Mouse (Mus musculus) activated CD4-positive, CD25-positive, alpha-beta regulatory T cell (primary cell): ENCODE results near the gene Sphk1. TPM values are rescaled to one million over a fixed set of nuclear protein-coding genes. Genes with fewer than 3 reads are reported as not detected.

Experiments
- polyA plus RNA-seq, 2 experiments: library from polyadenylated mRNA; unstranded; fragments of 100-300 nt; shearing (Covaris generic); gene quantifications; one replicate each; pipeline ENCODE4 v1.2.1; 2017

The Sphk1 gene
- polyA plus RNA-seq = under 1 TPM; 0.32 to 0.64 TPM

DNA sequence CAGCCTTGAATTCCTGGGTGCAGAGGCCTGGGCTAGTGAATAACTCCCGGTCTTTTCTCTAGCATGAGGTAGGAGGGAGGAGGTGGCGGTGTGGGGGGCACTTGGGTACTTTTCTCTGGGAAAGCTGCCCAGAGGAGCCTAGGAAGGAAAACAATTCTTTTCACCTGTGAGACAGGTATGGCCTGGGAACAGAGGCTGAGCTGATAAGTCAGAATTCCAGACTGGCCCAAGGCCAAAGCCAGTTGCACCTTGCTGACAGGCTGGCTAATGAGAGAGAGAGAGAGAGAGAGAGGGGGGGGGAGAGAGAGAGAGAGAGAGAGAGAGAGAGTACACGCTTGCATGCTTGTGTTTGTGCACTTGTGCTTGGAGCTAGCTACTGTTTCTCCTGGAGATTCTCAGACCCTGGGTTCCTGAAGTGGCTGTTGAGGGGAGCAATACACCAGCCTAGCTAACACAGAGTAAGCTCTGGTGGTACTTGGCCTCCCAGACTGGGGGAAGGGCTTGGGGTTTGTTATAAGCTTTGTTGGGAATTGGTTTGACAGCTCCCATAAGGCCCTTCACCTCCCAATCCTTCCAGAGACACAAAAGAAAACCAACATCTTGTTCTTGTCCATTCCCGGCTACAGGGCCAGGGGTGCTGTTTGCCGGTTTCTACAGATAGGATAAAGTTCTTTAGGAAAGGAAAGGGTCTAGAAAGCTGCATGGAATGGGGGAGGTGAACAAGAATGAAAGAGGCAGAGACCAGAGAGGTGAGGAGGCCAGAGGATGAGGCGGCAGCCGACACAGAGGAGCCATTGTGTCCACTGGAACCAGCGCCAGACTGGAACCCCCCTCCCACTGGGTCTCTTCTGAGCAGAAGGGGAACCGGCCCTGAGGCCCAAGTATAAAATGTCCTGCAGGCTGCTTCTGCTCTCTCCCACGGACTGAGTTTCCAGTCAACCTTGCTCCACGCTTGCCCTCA lies at the start of gene Sphk1:
Gene Sphk1, plus strand, starts transcription at position 739 of the 961 bp plus-strand sequence.

GRCm38 (mm10) chr11:116493795-116494252 lies 36.9 kb upstream of the Sphk1 start, which contains the start of gene Prpsap1:
Prpsap1 (minus strand) TSS chr11:116494202.

GRCm38 (mm10) chr11:116581376-116581814 lies 50.7 kb downstream of the Sphk1 start, which contains the start of gene Ube2o:
Ube2o (minus strand) TSS chr11:116581447.

Other genes starting within 250 kb of the Sphk1 start
- gene Galr2, start 250.0 kb upstream of the Sphk1 start, polyA plus RNA-seq = under 1 TPM in 1 of 2 experiments, not detected in 1; 0.17 TPM
- gene Exoc7, start 223.7 kb upstream of the Sphk1 start, polyA plus RNA-seq = 10 to 100 TPM; 64.5 to 88.0 TPM
- not detected for gene Foxj1, start 195.5 kb upstream of the Sphk1 start, polyA plus RNA-seq
- 10 to 100 TPM in 1 of 2 experiments, 1 to 10 TPM in 1; 6.2 to 11.8 TPM for gene Rnf157, start 117.9 kb upstream of the Sphk1 start, polyA plus RNA-seq
- gene Ubald2, start 96.8 kb upstream of the Sphk1 start, polyA plus RNA-seq = 100 to 1,000 TPM in 1 of 2 experiments, 10 to 100 TPM in 1; 79.9 to 109 TPM
- gene Qrich2, start 64.7 kb upstream of the Sphk1 start, polyA plus RNA-seq = not detected
- 100 to 1,000 TPM; 112 to 118 TPM for gene Prpsap1, start 36.7 kb upstream of the Sphk1 start, polyA plus RNA-seq
- 10 to 100 TPM in 1 of 2 experiments, 1 to 10 TPM in 1; 7.3 to 11.6 TPM for gene Ube2o, start 50.5 kb downstream of the Sphk1 start, polyA plus RNA-seq
- not detected for gene Aanat, start 55.5 kb downstream of the Sphk1 start, polyA plus RNA-seq
- 10 to 100 TPM in 1 of 2 experiments, 1 to 10 TPM in 1; 8.6 to 18.0 TPM for gene Rhbdf2, start 96.1 kb downstream of the Sphk1 start, polyA plus RNA-seq
- not detected for gene Prcd, start 122.6 kb downstream of the Sphk1 start, polyA plus RNA-seq
- gene Cygb, start 123.4 kb downstream of the Sphk1 start, polyA plus RNA-seq = under 1 TPM; 0.18 to 0.38 TPM
- gene St6galnac1, start 244.6 kb downstream of the Sphk1 start, polyA plus RNA-seq = 1 to 10 TPM in 1 of 2 experiments, not detected in 1; 1.2 TPM